Mouse (Mus musculus) urinary bladder, postnatal 4 days (tissue): ENCODE data around the gene 1700016D06Rik.

Experiments used
- DNase-seq, 2 experiments: peaks; one replicate each; pipeline ENCODE4 v3.0.0; 2021 to 2022; ENCODE audit warnings: low spot score in 2 of 2

The 1700016D06Rik gene

DNA sequence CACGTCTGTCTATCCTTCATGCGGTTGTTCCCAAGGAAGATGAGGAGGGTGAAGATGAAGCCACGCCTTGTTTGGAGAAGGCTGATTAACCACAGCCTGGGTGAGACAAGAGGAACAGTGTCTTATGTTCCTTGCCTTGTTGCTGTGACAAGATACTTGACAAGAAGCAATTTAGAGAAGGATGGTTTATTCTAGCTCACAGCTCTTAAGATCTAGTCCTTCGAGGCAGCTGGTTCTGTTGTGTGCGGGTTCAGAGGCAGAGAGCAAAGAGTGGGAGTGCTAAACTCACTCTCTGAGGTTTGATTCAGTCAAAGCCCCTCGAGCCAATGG, at the start of gene 1700016D06Rik:
TSS of gene 1700016D06Rik (minus strand) at position 31 of the 330 bp plus-strand sequence.
- no peak for DNase-seq

DNA sequence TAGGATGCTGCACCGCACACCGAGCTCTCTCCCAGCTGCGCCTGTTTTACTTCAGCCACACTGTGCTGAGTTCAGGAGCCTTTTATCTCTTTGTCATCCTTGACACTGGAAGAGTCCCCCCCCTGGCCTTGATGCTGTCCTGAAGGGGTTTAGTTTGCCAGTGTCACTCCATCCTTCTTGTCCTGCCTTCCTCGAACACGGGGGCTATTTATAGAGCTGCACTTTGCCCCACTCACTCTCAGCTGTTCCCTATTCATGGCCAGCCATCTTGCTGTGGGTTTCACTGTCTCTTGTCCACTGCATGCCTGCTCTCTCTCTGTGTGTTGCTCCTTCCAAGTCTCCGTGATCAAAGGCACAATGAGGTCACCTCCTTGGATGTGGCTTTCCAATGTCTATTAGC, 48.6 kb upstream of the 1700016D06Rik start:
- DNase-seq, result no peak

DNA sequence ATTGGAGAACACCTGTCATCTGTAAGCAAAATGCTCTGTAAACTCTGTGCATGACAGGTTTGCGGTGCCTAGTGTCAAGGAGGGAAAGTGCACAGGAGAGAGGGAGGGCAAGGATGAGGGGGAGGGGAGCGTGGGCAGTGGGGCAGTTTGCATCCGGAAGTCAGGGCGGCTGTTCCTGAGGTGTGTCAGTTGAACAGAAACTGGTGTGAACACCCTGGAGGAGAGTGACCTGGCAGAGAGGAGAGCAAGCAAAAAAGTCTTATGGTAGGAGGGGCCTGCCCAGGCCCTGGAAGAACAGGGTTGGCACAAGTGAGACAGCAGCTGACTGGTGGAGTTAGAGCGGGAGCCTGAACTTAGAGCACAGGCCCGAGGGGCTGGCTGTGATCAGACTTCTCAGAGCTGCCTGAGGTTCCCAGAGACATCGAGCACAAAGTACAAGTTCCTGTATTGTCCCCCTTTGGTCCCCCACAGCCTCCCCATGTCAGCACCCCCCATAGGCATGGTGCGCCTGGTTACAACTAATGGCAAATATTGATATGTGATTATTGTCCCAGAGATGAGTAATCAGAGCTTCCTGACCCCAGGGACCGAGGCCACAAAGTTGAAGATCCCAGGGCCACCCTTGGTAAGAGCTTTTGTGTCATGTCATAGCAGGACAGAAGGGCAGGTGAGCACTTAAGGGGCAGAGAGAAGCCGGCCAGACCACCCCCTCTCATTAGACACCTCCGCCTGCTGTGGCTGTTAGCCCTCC, 46.2 kb upstream of the 1700016D06Rik start:
- no peak for DNase-seq

DNA sequence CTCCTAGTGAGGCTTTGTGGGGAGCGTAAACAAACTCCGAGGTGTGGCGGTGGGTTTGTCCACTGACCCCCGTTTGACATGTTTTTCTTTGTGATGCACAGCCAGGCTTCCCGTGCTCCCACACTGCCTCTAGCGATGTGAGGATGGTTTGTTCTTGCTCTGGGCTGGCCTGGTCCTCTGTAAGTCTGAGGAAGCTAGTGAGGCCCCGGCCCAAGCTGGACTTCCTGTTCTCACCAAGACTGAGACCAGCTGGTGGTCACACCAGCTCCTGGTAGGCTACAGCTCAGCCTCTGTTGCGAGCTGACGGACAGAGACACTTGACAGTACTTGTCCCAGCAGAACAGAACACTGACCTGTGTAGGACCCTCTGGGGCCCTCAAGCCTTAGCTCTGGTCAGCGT, 42.7 kb upstream of the 1700016D06Rik start:
- no peak for DNase-seq

DNA sequence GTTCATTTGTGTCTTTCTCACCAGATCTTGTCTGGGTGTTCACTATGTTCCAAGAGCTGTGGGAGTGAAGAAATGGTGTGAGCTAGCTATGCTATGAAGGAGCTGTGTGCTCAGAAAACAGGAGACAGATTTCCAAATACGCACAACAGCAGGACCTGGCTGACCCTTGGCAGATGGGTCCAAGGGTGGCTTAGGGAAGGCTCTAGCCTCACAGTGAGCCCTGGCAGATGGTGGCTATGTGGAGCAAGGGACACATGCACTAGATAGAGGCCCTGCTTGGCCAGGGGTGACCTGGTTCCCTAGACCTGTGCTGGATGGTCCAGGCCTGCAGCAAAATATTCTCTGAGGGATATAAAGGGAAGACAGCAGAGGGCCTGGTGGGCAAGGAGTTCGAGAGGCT, 40.0 kb upstream of the 1700016D06Rik start:
- DNase-seq, result no peak

DNA sequence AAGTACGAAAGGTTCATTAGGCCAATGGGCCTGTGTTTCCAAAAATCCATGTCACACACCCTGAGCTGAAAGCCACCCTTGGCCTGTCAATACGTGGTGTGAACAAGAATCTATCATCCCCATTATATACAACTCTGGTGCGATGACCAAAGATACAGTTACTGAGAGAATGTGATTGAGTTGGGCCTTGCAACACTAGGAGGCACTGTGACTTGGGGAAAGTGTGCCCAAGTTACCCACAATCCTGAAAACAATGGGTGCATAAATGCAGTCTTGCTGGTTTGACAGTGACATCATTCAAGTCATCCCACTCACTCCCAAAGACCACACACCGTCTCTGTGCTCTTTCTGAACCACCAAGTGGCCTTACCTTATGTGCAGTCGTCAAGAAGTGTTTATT, 38.2 kb upstream of the 1700016D06Rik start:
- no peak for DNase-seq

DNA sequence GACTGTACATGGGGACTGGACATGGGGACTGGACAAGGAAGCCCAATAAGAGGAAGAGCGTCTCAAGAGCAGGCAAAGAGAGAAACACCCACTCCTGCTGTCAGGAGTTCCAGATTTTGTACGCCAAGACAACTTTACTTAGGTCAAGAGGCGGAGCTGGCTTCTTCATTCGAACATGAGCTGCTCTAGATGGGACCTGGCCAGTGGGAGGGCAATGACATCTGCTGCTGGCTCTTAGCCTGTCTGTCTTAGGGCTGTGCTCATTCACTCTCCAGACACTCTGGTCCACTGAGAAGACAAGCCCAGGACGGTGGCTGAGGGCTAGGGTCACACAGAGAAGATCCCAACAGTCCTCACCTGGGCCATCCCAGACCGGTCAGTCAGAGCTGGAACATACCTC, 36.2 kb upstream of the 1700016D06Rik start:
- DNase-seq, result no peak

DNA sequence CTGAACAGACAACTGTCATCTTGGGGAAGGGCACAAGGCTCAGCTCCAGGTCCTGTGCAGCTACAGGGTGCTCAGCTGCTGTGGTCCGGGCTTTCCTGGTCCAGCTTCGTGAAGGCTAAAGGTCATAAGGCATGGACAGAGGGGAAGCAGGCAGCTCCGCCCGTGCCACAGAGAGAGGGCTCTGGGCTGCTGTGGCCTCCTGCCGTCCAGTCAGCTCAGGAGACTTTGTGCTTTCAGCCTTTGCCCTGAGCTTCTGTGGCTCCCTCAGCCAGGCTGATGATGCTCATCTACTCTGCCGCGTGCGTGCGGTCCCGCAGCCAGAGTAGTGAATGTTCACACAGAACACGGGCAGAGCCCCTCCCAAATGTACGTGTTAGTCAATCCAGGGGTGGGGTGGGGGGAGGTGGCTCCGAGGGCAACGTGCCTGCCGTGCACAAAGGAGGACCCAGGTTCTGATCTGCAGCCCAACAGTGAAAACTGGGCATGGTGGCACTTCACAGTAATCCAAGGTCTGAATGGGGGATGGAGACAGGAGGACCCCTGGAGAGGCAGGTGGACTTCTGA, 34.9 kb upstream of the 1700016D06Rik start:
- no peak for DNase-seq

DNA sequence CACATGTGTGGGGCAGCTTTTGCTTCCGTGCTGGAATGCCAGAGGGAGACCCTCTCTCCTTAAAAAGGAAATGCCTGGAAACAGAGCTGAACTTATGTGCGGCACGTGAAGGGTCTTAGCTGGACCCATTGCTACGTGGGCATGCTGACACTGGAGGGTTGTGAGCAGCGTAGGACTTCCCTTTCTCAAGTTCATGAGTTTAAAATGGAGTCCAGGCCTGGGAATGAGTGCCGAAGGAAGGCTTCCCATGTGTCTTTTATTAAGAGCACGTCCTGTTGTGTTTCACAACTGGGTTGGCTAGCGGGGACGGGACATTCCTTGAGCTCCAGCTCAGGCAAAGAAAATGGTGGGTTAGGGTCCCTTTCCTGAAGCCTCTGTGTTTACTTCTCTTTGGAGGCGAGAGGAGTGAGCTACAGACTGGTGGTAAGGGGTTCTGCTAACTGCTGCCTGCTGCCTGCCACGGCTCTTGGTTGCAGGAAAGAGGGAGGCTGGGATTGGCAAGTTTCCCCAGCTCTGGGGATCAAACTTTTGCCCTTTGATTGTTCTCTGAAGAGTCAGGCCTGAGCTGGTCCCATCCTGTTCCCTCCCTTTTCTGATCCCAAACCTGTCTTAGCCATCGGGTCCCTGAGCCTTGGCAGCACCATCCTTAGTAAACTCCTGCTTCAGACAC, 29.5 kb upstream of the 1700016D06Rik start:
- DNase-seq, result no peak

DNA sequence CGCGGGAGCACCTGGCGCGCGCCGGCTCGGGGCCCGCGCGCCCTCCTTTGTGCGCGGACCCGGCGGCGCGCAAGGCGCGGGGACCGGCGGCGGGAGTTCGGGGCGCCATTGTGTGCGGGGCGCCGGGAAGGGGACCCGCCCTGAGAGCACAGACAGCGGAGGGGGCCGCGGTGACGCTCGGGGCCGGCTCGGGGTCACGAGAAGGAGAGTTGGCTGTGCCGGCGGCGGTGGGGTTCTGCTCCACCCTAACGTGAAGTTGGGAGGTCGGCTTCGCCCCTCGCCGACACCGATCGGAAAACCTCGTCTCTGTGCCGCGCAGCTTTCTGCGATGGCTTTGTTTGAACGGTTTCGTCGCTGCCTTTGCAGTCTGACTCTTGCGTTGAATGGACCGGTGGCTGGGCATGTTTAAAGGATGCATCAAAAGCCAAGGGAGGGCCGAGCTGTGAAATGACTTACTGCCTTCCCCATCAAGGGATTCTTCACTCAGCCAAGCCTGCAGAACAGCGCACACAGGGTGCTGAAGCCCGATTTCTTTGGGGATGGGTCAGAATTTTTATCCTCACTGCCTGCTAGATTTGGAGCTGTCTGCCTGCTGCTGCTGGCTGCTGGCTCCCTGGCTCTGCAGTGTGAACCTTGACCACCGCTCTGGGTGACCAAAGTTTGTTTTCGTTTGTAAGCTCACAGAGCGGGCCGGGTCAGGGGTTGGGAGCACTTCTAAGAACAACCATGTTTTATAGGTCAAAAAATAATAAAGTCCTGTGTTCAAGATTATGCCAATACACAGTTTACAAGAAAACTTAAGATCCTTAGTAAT, 27.8 kb upstream of the 1700016D06Rik start:
- no peak for DNase-seq

DNA sequence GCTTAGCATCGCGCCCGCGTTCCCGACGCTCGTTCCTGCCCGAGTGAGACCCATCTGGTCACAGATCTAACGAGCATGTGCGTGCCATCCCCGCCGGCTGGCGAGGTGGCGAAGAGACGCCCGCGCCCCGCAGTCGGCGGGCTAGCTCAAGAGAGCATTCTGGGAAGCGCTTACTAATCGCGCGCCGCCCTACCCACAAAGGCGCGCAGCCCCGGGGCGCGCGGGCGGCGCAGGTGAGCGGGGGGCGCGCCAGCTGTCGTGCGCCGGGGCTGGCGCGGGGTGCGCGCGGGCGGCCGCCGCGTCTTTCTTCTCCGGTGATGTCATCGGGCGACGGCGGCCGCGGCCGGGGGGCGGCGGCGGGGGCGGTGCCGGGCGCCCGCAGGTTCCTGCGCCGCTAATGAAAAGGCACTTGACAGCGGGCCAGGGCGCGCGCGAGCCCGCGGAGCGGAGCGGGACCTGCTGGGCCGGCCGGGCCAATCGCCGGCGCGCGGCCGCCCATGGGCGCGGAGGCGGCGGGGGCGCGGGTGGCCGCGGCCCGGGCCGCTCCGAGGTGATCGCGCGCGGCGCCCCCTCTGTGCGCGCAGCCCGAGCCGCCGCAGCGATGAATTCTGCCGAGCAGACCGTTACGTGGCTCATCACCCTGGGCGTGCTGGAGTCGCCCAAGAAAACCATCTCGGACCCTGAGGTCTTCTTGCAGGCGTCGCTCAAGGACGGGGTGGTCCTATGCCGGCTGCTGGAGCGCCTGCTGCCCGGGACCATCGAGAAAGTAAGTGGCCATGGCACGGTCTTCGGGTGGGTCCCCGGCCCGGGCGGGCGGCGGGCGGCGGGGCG, 27.0 kb upstream of the 1700016D06Rik start, which contains the start of gene Arhgef7:
TSS of gene Arhgef7 (plus strand) at position 71 of the 831 bp plus-strand sequence.
- no peak for DNase-seq

DNA sequence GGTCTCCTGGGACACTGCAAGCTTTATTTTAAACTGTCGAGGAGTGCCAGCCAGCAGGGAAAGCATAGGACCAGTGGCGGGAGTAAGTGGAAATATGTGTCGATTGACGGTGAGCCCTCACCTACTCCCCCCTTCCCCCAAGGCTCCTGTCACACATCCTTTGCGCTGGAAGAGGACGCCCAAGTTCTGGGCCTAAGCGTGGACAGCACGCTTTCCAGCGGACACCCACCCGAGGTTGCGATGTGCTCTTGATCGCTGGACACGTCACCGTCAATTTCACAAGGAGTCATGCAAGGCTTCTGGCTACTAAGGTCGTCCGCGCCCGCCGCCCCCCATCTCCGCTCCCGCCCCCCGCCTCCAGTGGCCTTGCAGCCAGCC, 26.4 kb upstream of the 1700016D06Rik start:
- no peak for DNase-seq

DNA sequence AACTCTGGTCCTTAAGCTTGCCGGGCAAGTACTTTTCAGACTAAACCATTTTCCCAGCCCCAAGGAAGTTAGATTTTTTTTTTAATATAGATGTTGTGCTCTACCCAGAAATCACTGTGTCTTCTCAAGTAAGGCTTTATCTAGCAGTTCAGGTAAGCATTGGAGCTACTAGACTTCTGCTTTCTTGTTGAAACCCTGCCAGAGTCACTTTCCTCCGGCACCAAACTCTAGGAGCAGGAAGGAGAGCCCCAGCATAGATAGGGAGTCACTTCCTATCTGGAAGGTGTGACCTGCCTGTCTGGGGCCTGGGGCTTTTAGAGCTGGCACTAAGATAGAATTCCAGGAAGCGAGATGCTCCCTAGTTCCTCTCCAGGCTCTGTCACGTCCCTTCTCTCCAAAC, 16.3 kb upstream of the 1700016D06Rik start:
- DNase-seq, result no peak

DNA sequence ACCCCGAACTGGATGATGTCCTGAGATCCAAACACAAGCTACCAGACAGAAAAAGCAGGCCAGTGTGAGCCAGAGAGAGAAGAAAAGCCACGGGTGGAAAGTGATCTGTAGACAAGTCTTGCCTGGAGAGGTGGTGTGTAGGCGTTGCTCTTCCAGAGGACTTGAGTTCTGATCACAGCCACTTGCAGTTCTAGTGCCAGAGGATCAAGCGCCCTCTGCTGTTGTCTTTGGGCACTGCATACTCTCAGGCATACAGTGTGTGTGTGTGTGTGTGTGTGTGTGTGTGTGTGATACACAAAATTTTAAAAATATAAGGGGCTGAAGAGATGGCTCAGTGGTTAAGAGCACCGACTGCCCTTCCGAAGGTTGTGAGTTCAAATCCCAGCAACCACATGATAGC, 11.4 kb upstream of the 1700016D06Rik start:
- no peak for DNase-seq

DNA sequence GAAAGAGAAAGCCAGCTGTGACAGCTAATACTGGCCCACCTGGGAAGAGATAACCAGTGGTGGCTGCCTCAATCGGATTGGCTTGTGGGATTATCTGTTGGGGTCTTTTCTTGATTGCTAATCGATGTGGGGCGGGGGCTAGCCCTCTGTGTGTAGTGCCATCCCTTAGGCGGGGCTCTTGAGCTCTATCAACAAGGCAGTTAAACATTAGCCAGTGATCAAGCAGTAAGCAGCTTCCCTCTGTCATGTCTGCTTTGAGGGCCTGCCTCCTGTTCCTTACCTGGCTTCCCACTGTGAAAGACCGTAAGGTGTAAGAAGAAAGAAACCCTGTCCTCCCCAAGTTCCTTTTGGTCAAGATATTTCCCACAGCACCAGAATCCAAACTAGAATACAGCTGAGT, 9.6 kb upstream of the 1700016D06Rik start:
- DNase-seq, result no peak

DNA sequence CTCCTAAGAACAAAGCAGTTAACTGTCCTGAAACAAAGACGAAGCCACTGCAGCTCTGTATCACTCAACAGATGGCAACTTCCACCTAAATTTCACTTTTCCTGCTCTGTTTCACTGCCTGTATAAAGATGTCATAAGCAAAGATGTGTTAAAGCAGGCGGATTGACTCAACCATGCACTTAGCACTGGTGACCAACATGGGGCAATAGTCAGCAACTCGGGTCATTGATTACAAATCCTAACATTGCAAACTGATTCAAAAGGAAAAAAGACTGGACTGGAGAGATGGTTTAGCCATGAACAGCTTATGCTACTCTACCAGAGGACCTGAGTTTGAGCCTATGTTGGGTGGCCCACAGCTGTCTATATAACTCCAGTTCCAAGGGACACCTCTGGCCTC, 8.7 kb upstream of the 1700016D06Rik start:
- no peak for DNase-seq

DNA sequence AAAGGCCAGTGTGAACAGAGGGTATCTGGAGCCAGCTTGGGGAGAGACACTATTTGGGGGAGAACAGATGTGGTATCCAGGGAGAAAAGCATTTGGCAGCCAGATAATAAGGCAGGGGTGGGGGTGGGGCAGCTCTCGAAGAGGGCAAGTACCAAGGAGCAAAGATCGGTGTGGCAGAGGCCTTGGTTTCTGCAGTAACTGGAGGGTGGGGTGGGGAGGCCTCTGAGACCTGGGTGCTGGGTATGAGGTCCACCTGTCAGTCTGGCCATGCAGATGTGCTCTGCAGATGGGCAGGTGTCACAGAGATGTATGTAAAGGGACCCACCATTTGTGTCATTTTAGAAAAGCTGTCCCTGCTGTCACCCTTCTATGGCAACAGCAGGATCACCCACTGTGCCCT, 8.0 kb upstream of the 1700016D06Rik start:
- DNase-seq, result no peak

DNA sequence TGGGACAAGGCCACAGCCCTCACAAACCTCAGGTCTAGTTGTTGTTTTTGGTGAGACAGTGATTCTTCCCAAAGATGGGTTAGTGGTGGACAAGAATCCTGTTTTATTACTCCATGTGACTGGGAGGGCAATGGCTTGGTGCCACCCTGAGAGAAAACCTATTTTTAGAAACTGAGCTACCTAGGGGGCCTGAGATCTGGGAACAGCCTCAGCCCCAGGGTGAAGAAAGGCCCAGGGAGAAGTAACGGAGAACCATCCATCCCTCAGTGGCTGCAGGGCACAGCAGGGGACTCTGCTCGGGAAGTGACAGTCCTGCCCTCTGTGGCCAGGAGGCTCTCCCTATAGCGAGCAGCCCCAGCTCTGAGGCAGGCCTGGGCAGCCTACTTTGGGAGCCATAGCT, 6.8 kb upstream of the 1700016D06Rik start:
- DNase-seq, result no peak

DNA sequence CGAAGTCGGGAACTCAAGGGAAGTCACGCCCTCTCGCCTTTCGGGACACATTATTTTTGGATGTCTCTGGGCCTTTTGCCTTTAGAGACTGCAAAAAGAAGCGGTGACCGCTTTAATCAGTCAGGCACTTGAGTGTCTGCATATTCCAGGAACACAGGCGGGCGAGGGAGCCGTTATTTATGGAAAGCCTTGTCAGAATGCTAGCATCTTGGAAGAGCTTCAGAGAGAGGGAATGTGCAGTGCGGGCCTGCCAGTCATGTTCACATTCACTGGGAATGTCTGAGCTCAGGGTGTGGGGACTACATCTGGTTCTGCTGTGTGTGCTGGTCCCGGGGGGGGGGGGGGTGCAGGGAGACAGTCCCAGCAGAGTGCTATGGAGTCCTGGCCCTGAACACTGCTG, 5.0 kb upstream of the 1700016D06Rik start:
- DNase-seq, result peak in 1 of 2 experiments; percentile 26

DNA sequence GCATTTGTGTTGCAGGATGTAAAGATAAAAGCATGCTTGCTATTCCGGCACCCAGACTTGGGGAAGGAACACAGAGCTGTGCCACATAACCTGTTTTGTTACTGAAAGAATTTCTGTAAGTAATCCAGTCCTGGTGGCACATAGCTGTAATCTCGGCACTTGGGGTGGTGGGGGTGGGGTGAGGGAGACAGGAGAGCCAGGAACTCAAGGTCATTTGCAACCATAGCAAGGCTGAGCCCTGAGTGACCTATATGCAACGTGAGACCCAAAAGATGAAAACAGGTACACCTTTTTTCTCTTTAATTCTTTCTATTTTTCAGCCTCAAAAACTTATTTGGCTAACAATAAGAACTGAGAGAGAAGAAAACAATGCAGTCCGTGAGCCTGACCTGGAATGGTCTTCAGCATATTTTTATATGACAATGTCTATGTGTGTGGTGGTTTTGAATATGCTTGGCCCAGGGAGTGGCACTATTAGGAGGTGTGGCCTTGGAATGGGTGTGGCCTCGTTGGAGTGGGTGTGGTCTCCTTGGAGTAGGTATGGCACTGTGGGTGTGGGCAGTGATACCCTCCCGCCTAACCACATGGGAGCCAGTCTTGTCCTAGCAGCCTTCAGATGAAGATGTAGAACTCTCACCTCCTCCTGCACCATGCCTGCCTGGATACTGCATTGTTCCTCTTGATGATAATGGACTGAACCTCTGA, 4.0 kb upstream of the 1700016D06Rik start:
- no peak for DNase-seq

DNA sequence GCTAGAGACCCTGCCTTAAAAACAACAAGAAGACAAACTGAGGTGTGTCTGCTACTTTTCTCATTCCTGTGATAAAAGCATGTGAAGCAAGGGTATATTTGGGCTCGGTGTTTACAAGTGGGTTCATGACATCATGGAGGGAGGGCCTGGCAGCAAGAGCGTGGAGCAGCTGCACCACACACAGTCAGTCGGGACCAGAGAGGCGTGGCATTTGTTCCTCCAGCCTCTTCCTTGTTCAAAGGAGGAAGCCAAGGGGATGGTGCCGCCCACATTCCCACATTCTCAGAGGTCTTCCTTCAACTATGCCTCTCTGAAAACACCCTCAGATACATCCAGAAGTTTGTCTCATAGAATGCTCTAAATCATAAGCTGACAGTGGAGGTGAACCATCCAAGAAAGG, 2.9 kb upstream of the 1700016D06Rik start:
- no peak for DNase-seq
